Mouse (Mus musculus) stomach, postnatal 0 days (tissue): ENCODE data around the gene Abi3bp. TPM values are rescaled to one million over a fixed set of nuclear protein-coding genes. Genes with fewer than 3 reads are reported as not detected.

Experiments
- ATAC-seq: fragments of 200-750 bp; cut with Nextera tagmentation; 2 replicates; pipeline ENCODE4 v1.8.0; 2017; ENCODE audit not compliant: low FRiP score, low TSS enrichment
- DNase-seq: peaks from one replicate; pipeline ENCODE4 v3.0.0-alpha.2; 2016; ENCODE audit warnings: low spot score
- H3K27ac ChIP-seq: fragments of 300-500 bp; sonication (generic); replicated peaks from 2 replicates; pipeline ENCODE4 v1.5.1; 2014; ENCODE audit warnings: mild to moderate bottlenecking, control low read depth
- H3K27me3 ChIP-seq: fragments of 300-500 bp; sonication (generic); 2 replicates; pipeline ENCODE4 v1.6.1; 2014; ENCODE audit warnings: low read length; ENCODE audit not compliant: control insufficient read depth, insufficient read depth
- H3K36me3 ChIP-seq: fragments of 300-500 bp; sonication (generic); 2 replicates; pipeline ENCODE4 v1.6.1; 2014; ENCODE audit warnings: low read length, mixed read lengths; ENCODE audit not compliant: control insufficient read depth, insufficient read depth
- H3K4me1 ChIP-seq: fragments of 300-500 bp; sonication (generic); replicated peaks from 2 replicates; pipeline ENCODE4 v1.6.1; 2014; ENCODE audit warnings: antibody characterized with exemption; ENCODE audit not compliant: control insufficient read depth, insufficient read depth
- H3K4me2 ChIP-seq: fragments of 300-500 bp; sonication (generic); replicated peaks from 2 replicates; pipeline ENCODE4 v1.6.1; 2014; ENCODE audit warnings: low read depth, mild to moderate bottlenecking, control low read depth, moderate library complexity
- H3K4me3 ChIP-seq: fragments of 300-500 bp; sonication (generic); 2 replicates; pipeline ENCODE4 v1.5.1; 2014; ENCODE audit warnings: low read depth, low read length, control low read depth
- H3K9ac ChIP-seq: fragments of 300-500 bp; sonication (generic); 2 replicates; pipeline ENCODE4 v1.6.1; 2014; ENCODE audit warnings: mild to moderate bottlenecking, low read length, control low read depth, mixed read lengths
- H3K9me3 ChIP-seq: fragments of 300-500 bp; sonication (generic); 2 replicates; pipeline ENCODE4 v1.6.1; 2016; ENCODE audit warnings: low read length; ENCODE audit not compliant: control insufficient read depth
- CTCF ChIP-seq: IDR thresholded peaks from 2 replicates; pipeline ENCODE4 v1.5.1; 2016; ENCODE audit warnings: antibody characterized with exemption, low read depth, mild to moderate bottlenecking, moderate library complexity
- EP300 ChIP-seq: optimal IDR thresholded peaks from 2 replicates; pipeline ENCODE3; 2016; ENCODE audit warnings: antibody characterized with exemption
- WGBS: fragments of 180-500 bp; shearing (Covaris S2); extraction: QIAGEN DNeasy Blood & Tissue Kit; methylation state at CpG from one replicate; pipeline ENCODE4 v1.1.7; 2014; 5-methylcytosine and 5-hydroxymethylcytosine counted together
- polyA plus RNA-seq: library from polyadenylated mRNA; unstranded; fragments of >200 nt; fragmentation: Nextera tagmentation; extraction: Ambion mirVana; gene quantifications from 2 replicates; pipeline ENCODE4 v1.2.1, GENCODE M21; 2015

Abi3bp gene
- polyA plus RNA-seq, 1 experiment from 2014 or later: 24.7 TPM

GRCm38 (mm10) chr16:56451482-56451881, 26.2 kb upstream of the Abi3bp start:
- H3K4me2 ChIP-seq: no peak overlapping the region
- no peak overlapping the region for H3K9ac ChIP-seq
- ATAC-seq (peak; percentile 49; the same call in 1 of the 2 replicates), DNase-seq (no peak)
- no peak for TF ChIP-seq EP300
- TF ChIP-seq CTCF: no peak
- H3K4me1 ChIP-seq: no peaks in the 10 kb centered on the region
- H3K36me3 ChIP-seq: no peaks in the 10 kb centered on the region
- H3K27me3 ChIP-seq: no peaks in the 10 kb centered on the region
- no peak overlapping the region for H3K4me3 ChIP-seq
- no peak overlapping the region for H3K27ac ChIP-seq
- H3K9me3 ChIP-seq: no peaks in the 10 kb centered on the region
- 53% methylated on average over 2 of the region's 2 CpGs for WGBS

- H3K27ac ChIP-seq: no peak overlapping the region; the same call in 1 of the 2 replicates
- no peak overlapping the region for H3K4me3 ChIP-seq
- 58% methylated on average over 1 of the region's 1 CpGs for WGBS
- H3K4me1 ChIP-seq: no peaks in the 10 kb centered on the region
- no peaks in the 10 kb centered on the region for H3K9me3 ChIP-seq
- no peak overlapping the region for H3K9ac ChIP-seq
- no peaks in the 10 kb centered on the region for H3K27me3 ChIP-seq
- no peak overlapping the region for H3K4me2 ChIP-seq
- no peaks in the 10 kb centered on the region for H3K36me3 ChIP-seq
- DNase-seq (no peak), ATAC-seq (no peak)
- TF ChIP-seq EP300: no peak
- TF ChIP-seq CTCF: no peak
Measured at GRCm38 (mm10) chr16:56451923-56452322, 25.8 kb upstream of the Abi3bp start.

- WGBS: 18% methylated on average over 8 of the region's 8 CpGs
- no peak overlapping the region for H3K4me3 ChIP-seq
- no peak overlapping the region for H3K27ac ChIP-seq
- DNase-seq (no peak), ATAC-seq (no peak)
- H3K4me1 ChIP-seq: no peaks in the 10 kb centered on the region
- H3K4me2 ChIP-seq: 0 out of 2 replicates have a peak overlapping the region, but pooled peaks have one; percentile 24
- no peak for TF ChIP-seq EP300
- no peak for TF ChIP-seq CTCF
- no peaks in the 10 kb centered on the region for H3K36me3 ChIP-seq
- H3K9ac ChIP-seq: no peak overlapping the region
- no peaks in the 10 kb centered on the region for H3K9me3 ChIP-seq
- H3K27me3 ChIP-seq: no peaks in the 10 kb centered on the region
Measured at GRCm38 (mm10) chr16:56458052-56458754, 19.5 kb upstream of the Abi3bp start.

- Histone ChIP-seq H3K36me3 (no peaks in the 10 kb centered on the region), H3K27ac (no peak overlapping the region), H3K4me2 (no peak overlapping the region), H3K4me1 (no peaks in the 10 kb centered on the region), H3K9ac (no peak overlapping the region), H3K27me3 (no peaks in the 10 kb centered on the region), H3K9me3 (no peaks in the 10 kb centered on the region), H3K4me3 (no peak overlapping the region)
- ATAC-seq (no peak), DNase-seq (no peak)
- 78% methylated on average over 2 of the region's 2 CpGs for WGBS
- TF ChIP-seq EP300 (no peak), CTCF (no peak)
Measured at GRCm38 (mm10) chr16:56473160-56473559, 4.5 kb upstream of the Abi3bp start.

- 71% methylated on average over 5 of the region's 5 CpGs for WGBS
- ATAC-seq (no peak), DNase-seq (no peak)
- Histone ChIP-seq H3K4me1 (no peaks in the 10 kb centered on the region), H3K4me2 (no peak overlapping the region), H3K27me3 (no peaks in the 10 kb centered on the region), H3K4me3 (no peak overlapping the region), H3K9ac (no peak overlapping the region), H3K9me3 (no peaks in the 10 kb centered on the region), H3K27ac (no peak overlapping the region), H3K36me3 (no peaks in the 10 kb centered on the region)
- no peak for TF ChIP-seq EP300
- TF ChIP-seq CTCF: no peak
Measured at GRCm38 (mm10) chr16:56475676-56476075, 2.0 kb upstream of the Abi3bp start.

- Histone ChIP-seq H3K36me3 (no peaks in the 10 kb centered on the region), H3K4me2 (peak overlapping the region; percentile 52), H3K4me1 (no peaks in the 10 kb centered on the region), H3K9me3 (no peaks in the 10 kb centered on the region), H3K27me3 (no peaks in the 10 kb centered on the region), H3K27ac (peak overlapping the region; percentile 86), H3K9ac (peak overlapping the region; percentile 56), H3K4me3 (peak overlapping the region; percentile 44)
- ATAC-seq: peak; percentile 38; the same call in 1 of the 2 replicates
- DNase-seq: no peak
- 11% methylated on average over 12 of the region's 12 CpGs for WGBS
- no peak for TF ChIP-seq EP300
Measured at GRCm38 (mm10) chr16:56478575-56479191, 1.0 kb downstream of the Abi3bp start.
